Mouse (Mus musculus): Measurements from ENCODE around the gene Kremen2. TPM values are rescaled to one million over a fixed set of nuclear protein-coding genes. Genes with fewer than 3 reads are reported as not detected.
"Not testable (repeated sequence)": the region's sequence is repeated elsewhere in the genome, so short reads cannot be mapped to it uniquely, and the experiment has no call there.

The Kremen2 gene
- polyA plus RNA-seq, 1 experiment from 2014 or later = 0.49 TPM

- no peaks in the 10 kb centered on the region for H3K9me3 ChIP-seq
- no peak overlapping the region for H3K4me2 ChIP-seq (replicated peaks)
- no peak overlapping the region for H3K9ac ChIP-seq
- no peak for ATAC-seq
- H3K4me1 ChIP-seq (replicated peaks) = 0 out of 2 replicates have a peak, but pooled peaks cover 3% of the 10 kb centered on the region
- H3K27me3 ChIP-seq (replicated peaks) = no peaks in the 10 kb centered on the region
- H3K36me3 ChIP-seq = no peaks in the 10 kb centered on the region
- H3K4me3 ChIP-seq (replicated peaks) = no peak overlapping the region
- no peak overlapping the region for H3K27ac ChIP-seq
- 78% methylated on average over 10 of the region's 10 CpGs for WGBS
Observed at GRCm38 (mm10) chr17:23776216-23776615, 30.6 kb upstream of the Kremen2 start.

- Histone ChIP-seq H3K27ac (no peak overlapping the region), H3K9ac (no peak overlapping the region), H3K27me3 (replicated peaks) (no peaks in the 10 kb centered on the region), H3K4me3 (replicated peaks) (no peak overlapping the region), H3K4me1 (replicated peaks) (0 out of 2 replicates have a peak, but pooled peaks cover 3% of the 10 kb centered on the region), H3K9me3 (no peaks in the 10 kb centered on the region), H3K36me3 (no peaks in the 10 kb centered on the region), H3K4me2 (replicated peaks) (no peak overlapping the region)
- ATAC-seq = peak; percentile 61
- WGBS = 3% methylated on average over 12 of the region's 12 CpGs
Observed at GRCm38 (mm10) chr17:23774090-23774489, 28.5 kb upstream of the Kremen2 start.

- Histone ChIP-seq H3K9ac (no peak overlapping the region), H3K27ac (no peak overlapping the region), H3K27me3 (replicated peaks) (no peaks in the 10 kb centered on the region), H3K4me1 (replicated peaks) (0 out of 2 replicates have a peak, but pooled peaks cover 3% of the 10 kb centered on the region), H3K4me3 (replicated peaks) (no peak overlapping the region), H3K4me2 (replicated peaks) (no peak overlapping the region), H3K9me3 (no peaks in the 10 kb centered on the region), H3K36me3 (no peaks in the 10 kb centered on the region)
- ATAC-seq = no peak
- 69% methylated on average over 6 of the region's 6 CpGs for WGBS
Observed at GRCm38 (mm10) chr17:23773676-23774075, 28.0 kb upstream of the Kremen2 start.

- not testable (repeated sequence) for H3K4me3 ChIP-seq (replicated peaks); H3K4me2 ChIP-seq (replicated peaks); H3K36me3 ChIP-seq; H3K4me1 ChIP-seq (replicated peaks); ATAC-seq; H3K9me3 ChIP-seq; H3K27ac ChIP-seq; H3K9ac ChIP-seq; H3K27me3 ChIP-seq (replicated peaks)
- 80% methylated on average over 2 of the region's 2 CpGs for WGBS
Observed at GRCm38 (mm10) chr17:23772219-23772556, 26.6 kb upstream of the Kremen2 start.

- peak; percentile 98 for ATAC-seq
- Histone ChIP-seq H3K27ac (peak within 1 kb of the TSS; percentile 59), H3K4me1 (replicated peaks) (0 out of 2 replicates have a peak, but pooled peaks cover 3% of the 10 kb centered on the region), H3K9ac (peak within 1 kb of the TSS; percentile 94), H3K27me3 (replicated peaks) (no peaks in the 10 kb centered on the region), H3K4me3 (replicated peaks) (peak within 1 kb of the TSS; percentile 91), H3K4me2 (replicated peaks) (peak within 1 kb of the TSS; percentile 77), H3K36me3 (no peaks in the 10 kb centered on the region), H3K9me3 (no peaks in the 10 kb centered on the region)
- 3% methylated on average over 55 of the region's 58 CpGs for WGBS
Observed at GRCm38 (mm10) chr17:23771284-23772218, 25.9 kb upstream of the Kremen2 start, which contains the start of gene Flywch1. TSS of gene Flywch1 (minus strand) at chr17:23771602.

- Histone ChIP-seq H3K9ac (peak overlapping the region; percentile 94), H3K4me3 (replicated peaks) (peak overlapping the region; percentile 91), H3K27ac (peak overlapping the region; percentile 59), H3K27me3 (replicated peaks) (no peaks in the 10 kb centered on the region), H3K4me2 (replicated peaks) (peak overlapping the region; percentile 77), H3K36me3 (no peaks in the 10 kb centered on the region), H3K4me1 (replicated peaks) (0 out of 2 replicates have a peak, but pooled peaks cover 3% of the 10 kb centered on the region), H3K9me3 (no peaks in the 10 kb centered on the region)
- no peak for ATAC-seq
- under 1% methylated on average over 19 of the region's 19 CpGs for WGBS
Observed at GRCm38 (mm10) chr17:23770896-23771283, 25.3 kb upstream of the Kremen2 start.

- H3K27ac ChIP-seq = no peak overlapping the region
- 0 out of 2 replicates have a peak, but pooled peaks cover 3% of the 10 kb centered on the region for H3K4me1 ChIP-seq (replicated peaks)
- H3K9ac ChIP-seq = peak overlapping the region; percentile 94; the same call in 1 of the 2 replicates
- no peaks in the 10 kb centered on the region for H3K9me3 ChIP-seq
- H3K4me2 ChIP-seq (replicated peaks) = peak overlapping the region; percentile 77
- no peaks in the 10 kb centered on the region for H3K36me3 ChIP-seq
- no peaks in the 10 kb centered on the region for H3K27me3 ChIP-seq (replicated peaks)
- H3K4me3 ChIP-seq (replicated peaks) = peak overlapping the region; percentile 91
- 35% methylated on average over 2 of the region's 2 CpGs for WGBS
- ATAC-seq = no peak
Observed at GRCm38 (mm10) chr17:23770493-23770892, 24.9 kb upstream of the Kremen2 start.

- 94% methylated on average over 11 of the region's 11 CpGs for WGBS
- Histone ChIP-seq H3K4me1 (replicated peaks) (0 out of 2 replicates have a peak, but pooled peaks cover 4% of the 10 kb centered on the region), H3K27ac (no peak overlapping the region), H3K4me3 (replicated peaks) (no peak overlapping the region), H3K36me3 (peaks cover 17% of the 10 kb centered on the region), H3K27me3 (replicated peaks) (no peaks in the 10 kb centered on the region), H3K4me2 (replicated peaks) (no peak overlapping the region), H3K9me3 (no peaks in the 10 kb centered on the region), H3K9ac (no peak overlapping the region)
- no peak for ATAC-seq
Observed at GRCm38 (mm10) chr17:23762976-23763375, 17.3 kb upstream of the Kremen2 start.

GRCm38 (mm10) chr17:23761155-23761554, 15.5 kb upstream of the Kremen2 start:
- Histone ChIP-seq H3K36me3 (peaks cover 24% of the 10 kb centered on the region), H3K27me3 (replicated peaks) (no peaks in the 10 kb centered on the region)
- ATAC-seq = no peak

GRCm38 (mm10) chr17:23760231-23760630, 14.6 kb upstream of the Kremen2 start:
- peaks cover 32% of the 10 kb centered on the region for H3K36me3 ChIP-seq
- H3K27ac ChIP-seq = no peak overlapping the region
- H3K9ac ChIP-seq = no peak overlapping the region
- 0 out of 2 replicates have a peak, but pooled peaks cover 4% of the 10 kb centered on the region for H3K4me1 ChIP-seq (replicated peaks)
- WGBS = 92% methylated on average over 9 of the region's 9 CpGs
- H3K9me3 ChIP-seq = no peaks in the 10 kb centered on the region
- H3K4me2 ChIP-seq (replicated peaks) = no peak overlapping the region
- H3K4me3 ChIP-seq (replicated peaks) = no peak overlapping the region
- no peak for ATAC-seq
- no peaks in the 10 kb centered on the region for H3K27me3 ChIP-seq (replicated peaks)

More at GRCm38 (mm10) chr17:23761155-23761554, 15.5 kb upstream of the Kremen2 start:
- no peak overlapping the region for H3K4me3 ChIP-seq (replicated peaks)
- no peaks in the 10 kb centered on the region for H3K9me3 ChIP-seq
- no peak overlapping the region for H3K9ac ChIP-seq
- no peak overlapping the region for H3K27ac ChIP-seq
- no peak overlapping the region for H3K4me2 ChIP-seq (replicated peaks)
- H3K4me1 ChIP-seq (replicated peaks) = 0 out of 2 replicates have a peak, but pooled peaks cover 4% of the 10 kb centered on the region
- WGBS = 96% methylated on average over 3 of the region's 3 CpGs

GRCm38 (mm10) chr17:23758801-23759200, 13.2 kb upstream of the Kremen2 start:
- no peak overlapping the region for H3K4me2 ChIP-seq (replicated peaks)
- no peaks in the 10 kb centered on the region for H3K9me3 ChIP-seq
- H3K36me3 ChIP-seq = peaks cover 32% of the 10 kb centered on the region
- H3K4me1 ChIP-seq (replicated peaks) = 0 out of 2 replicates have a peak, but pooled peaks cover 4% of the 10 kb centered on the region
- WGBS = 89% methylated on average over 8 of the region's 8 CpGs
- no peak overlapping the region for H3K4me3 ChIP-seq (replicated peaks)
- H3K9ac ChIP-seq = no peak overlapping the region
- H3K27me3 ChIP-seq (replicated peaks) = no peaks in the 10 kb centered on the region
- ATAC-seq = no peak
- no peak overlapping the region for H3K27ac ChIP-seq

GRCm38 (mm10) chr17:23757581-23757980, 11.9 kb upstream of the Kremen2 start:
- ATAC-seq = no peak
- Histone ChIP-seq H3K36me3 (peaks cover 42% of the 10 kb centered on the region), H3K27ac (no peak overlapping the region), H3K4me1 (replicated peaks) (no peaks in the 10 kb centered on the region), H3K9ac (no peak overlapping the region), H3K9me3 (no peaks in the 10 kb centered on the region), H3K27me3 (replicated peaks) (no peaks in the 10 kb centered on the region), H3K4me3 (replicated peaks) (no peak overlapping the region), H3K4me2 (replicated peaks) (no peak overlapping the region)
- WGBS = 92% methylated on average over 9 of the region's 9 CpGs
